Mouse (Mus musculus) neural tube, embryonic 14.5 days (tissue): Measurements from ENCODE around the gene Cdhr1. TPM values are rescaled to one million over a fixed set of nuclear protein-coding genes. Genes with fewer than 3 reads are reported as not detected.

Experiments used
- ATAC-seq: fragments of 200-750 bp; cut with Nextera tagmentation; 2 replicates; pipeline ENCODE4 v1.8.0; 2017; ENCODE audit warnings: low read depth, mild to moderate bottlenecking, moderate TSS enrichment, moderate library complexity
- H3K27ac ChIP-seq: fragments of 300-500 bp; sonication (generic); 2 replicates; pipeline ENCODE4 v1.5.1; 2014; ENCODE audit warnings: low read depth, mild to moderate bottlenecking, control low read depth, low read length, moderate library complexity, mixed read lengths
- H3K27me3 ChIP-seq: fragments of 300-500 bp; sonication (generic); 2 replicates; pipeline ENCODE4 v1.6.1; 2014; ENCODE audit warnings: low read length; ENCODE audit not compliant: control insufficient read depth, insufficient read depth
- H3K36me3 ChIP-seq: fragments of 300-500 bp; sonication (generic); 2 replicates; pipeline ENCODE4 v1.6.1; 2014; ENCODE audit warnings: low read length, mixed read lengths; ENCODE audit not compliant: control insufficient read depth, insufficient read depth
- H3K4me1 ChIP-seq: fragments of 300-500 bp; sonication (generic); 2 replicates; pipeline ENCODE4 v1.6.1; 2014; ENCODE audit warnings: low read length; ENCODE audit not compliant: control insufficient read depth, insufficient read depth
- H3K4me2 ChIP-seq: fragments of 300-500 bp; sonication (generic); 2 replicates; pipeline ENCODE4 v1.6.1; 2014; ENCODE audit warnings: mild to moderate bottlenecking, low read depth, low read length, control low read depth
- H3K4me3 ChIP-seq: fragments of 300-500 bp; sonication (generic); 2 replicates; pipeline ENCODE4 v1.5.1; 2014; ENCODE audit warnings: low read depth, low read length, control low read depth, mixed read lengths
- H3K9ac ChIP-seq: fragments of 300-500 bp; sonication (generic); replicated peaks from 2 replicates; pipeline ENCODE4 v1.6.1; 2014; ENCODE audit warnings: low read depth, mild to moderate bottlenecking, control low read depth, low read length, mixed read lengths
- H3K9me3 ChIP-seq: fragments of 300-500 bp; sonication (generic); 2 replicates; pipeline ENCODE4 v1.6.1; 2016; ENCODE audit warnings: low read length; ENCODE audit not compliant: control insufficient read depth
- WGBS: fragments of 180-500 bp; shearing (Covaris S2); extraction: QIAGEN DNeasy Blood & Tissue Kit; methylation state at CpG from one replicate; pipeline ENCODE4 v1.1.7; 2014; 5-methylcytosine and 5-hydroxymethylcytosine counted together
- polyA plus RNA-seq: library from polyadenylated mRNA; unstranded; fragments of >200 nt; fragmentation: Nextera tagmentation; extraction: Ambion mirVana; gene quantifications from 2 replicates; pipeline ENCODE4 v1.2.1, GENCODE M21; 2014

The Cdhr1 gene
- polyA plus RNA-seq, 1 experiment from 2014 or later, result 2.8 TPM

GRCm38 (mm10) chr14:37048914-37049410 is 49.2 kb downstream of the Cdhr1 start, which contains the start of gene Rgr:
TSS of gene Rgr (minus strand) at chr14:37048964.
- Histone ChIP-seq H3K27me3 (no peaks in the 10 kb centered on the region), H3K9ac (no peak within 1 kb of the TSS), H3K4me3 (no peak within 1 kb of the TSS), H3K27ac (no peak within 1 kb of the TSS), H3K9me3 (no peaks in the 10 kb centered on the region), H3K4me2 (no peak within 1 kb of the TSS), H3K36me3 (no peaks in the 10 kb centered on the region), H3K4me1 (no peaks in the 10 kb centered on the region)
- WGBS, result 68% methylated on average over 1 of the region's 1 CpGs
- no peak for ATAC-seq

GRCm38 (mm10) chr14:37034432-37034831 is 63.7 kb downstream of the Cdhr1 start:
- H3K27me3 ChIP-seq, result no peaks in the 10 kb centered on the region
- H3K36me3 ChIP-seq, result no peaks in the 10 kb centered on the region
- no peak overlapping the region for H3K9ac ChIP-seq
- H3K9me3 ChIP-seq, result no peaks in the 10 kb centered on the region
- 44% methylated on average over 5 of the region's 5 CpGs for WGBS
- no peak for ATAC-seq
- no peak overlapping the region for H3K27ac ChIP-seq
- no peaks in the 10 kb centered on the region for H3K4me1 ChIP-seq
- H3K4me3 ChIP-seq, result no peak overlapping the region
- H3K4me2 ChIP-seq, result no peak overlapping the region

GRCm38 (mm10) chr14:37033241-37033640 is 64.9 kb downstream of the Cdhr1 start:
- WGBS, result 19% methylated on average over 7 of the region's 7 CpGs
- Histone ChIP-seq H3K36me3 (no peaks in the 10 kb centered on the region), H3K27ac (no peak overlapping the region), H3K9ac (no peak overlapping the region), H3K27me3 (no peaks in the 10 kb centered on the region), H3K9me3 (no peaks in the 10 kb centered on the region), H3K4me2 (no peak overlapping the region), H3K4me1 (no peaks in the 10 kb centered on the region), H3K4me3 (no peak overlapping the region)
- ATAC-seq, result peak; percentile 81

GRCm38 (mm10) chr14:37032481-37033104 is 65.6 kb downstream of the Cdhr1 start:
- H3K4me2 ChIP-seq, result no peak overlapping the region
- no peaks in the 10 kb centered on the region for H3K36me3 ChIP-seq
- H3K27me3 ChIP-seq, result no peaks in the 10 kb centered on the region
- H3K4me1 ChIP-seq, result no peaks in the 10 kb centered on the region
- no peak overlapping the region for H3K27ac ChIP-seq
- WGBS, result 64% methylated on average over 11 of the region's 11 CpGs
- H3K9ac ChIP-seq, result no peak overlapping the region
- H3K9me3 ChIP-seq, result no peaks in the 10 kb centered on the region
- peak; percentile 48; the same call in 1 of the 2 replicates for ATAC-seq
- no peak overlapping the region for H3K4me3 ChIP-seq

DNA sequence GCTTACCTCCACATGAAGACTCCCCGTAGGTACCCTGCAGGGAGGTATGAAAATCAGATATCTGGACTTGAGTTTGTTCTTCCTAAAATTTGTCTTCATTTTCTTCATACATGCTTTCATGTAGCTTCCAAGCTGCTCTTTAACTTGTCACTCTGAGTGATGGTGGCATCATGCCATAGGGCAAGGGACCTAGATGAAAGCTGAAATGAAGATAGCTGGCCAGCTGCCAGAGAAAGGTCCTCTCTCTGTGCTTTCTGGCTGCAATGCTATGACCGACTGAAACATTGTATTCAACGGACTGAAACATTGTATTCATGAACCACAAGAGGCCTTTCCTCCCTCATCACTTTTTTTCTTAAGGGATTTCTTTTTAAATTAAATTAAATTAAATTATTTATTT is 69.6 kb downstream of the Cdhr1 start:
- no peaks in the 10 kb centered on the region for H3K36me3 ChIP-seq
- H3K4me1 ChIP-seq, result no peaks in the 10 kb centered on the region
- H3K27ac ChIP-seq, result no peak overlapping the region
- no peaks in the 10 kb centered on the region for H3K9me3 ChIP-seq
- 83% methylated on average over 3 of the region's 3 CpGs for WGBS
- H3K4me2 ChIP-seq, result no peak overlapping the region
- H3K9ac ChIP-seq, result no peak overlapping the region
- H3K4me3 ChIP-seq, result no peak overlapping the region
- ATAC-seq, result no peak
- no peaks in the 10 kb centered on the region for H3K27me3 ChIP-seq

DNA sequence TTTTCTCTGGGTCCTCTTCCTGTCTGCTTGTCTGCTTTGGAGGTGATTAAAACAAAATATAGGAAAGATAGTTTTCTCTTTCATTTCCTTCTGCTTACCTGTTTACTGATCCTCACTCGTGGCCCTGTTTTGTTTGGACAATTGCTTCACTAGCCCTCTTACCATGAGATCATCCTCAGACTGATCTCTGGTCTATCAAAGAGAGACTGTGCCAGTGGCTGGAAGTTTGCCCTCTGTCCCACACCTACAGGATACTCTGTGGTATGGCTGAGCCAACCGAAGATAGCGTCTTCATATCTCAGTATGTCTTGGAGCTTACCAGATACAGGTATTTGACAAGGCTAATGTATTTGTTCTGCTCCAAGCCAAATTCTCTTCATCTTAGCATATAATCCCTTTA is 70.2 kb downstream of the Cdhr1 start:
- no peaks in the 10 kb centered on the region for H3K27me3 ChIP-seq
- H3K9ac ChIP-seq, result no peak overlapping the region
- no peak overlapping the region for H3K4me3 ChIP-seq
- 96% methylated on average over 3 of the region's 3 CpGs for WGBS
- ATAC-seq, result no peak
- no peaks in the 10 kb centered on the region for H3K9me3 ChIP-seq
- no peaks in the 10 kb centered on the region for H3K4me1 ChIP-seq
- no peak overlapping the region for H3K27ac ChIP-seq
- no peaks in the 10 kb centered on the region for H3K36me3 ChIP-seq
- no peak overlapping the region for H3K4me2 ChIP-seq

Other genes with a start within 250 kb of the Cdhr1 start
- 98.0 and 105 TPM in 2 replicates for gene Ccser2, start 129.6 kb downstream of the Cdhr1 start, polyA plus RNA-seq
- gene Rgr, start 49.4 kb downstream of the Cdhr1 start, polyA plus RNA-seq, result not detected in 2 replicates
- not detected in 2 replicates for gene Lrit1, start 43.5 kb downstream of the Cdhr1 start, polyA plus RNA-seq
- not detected in 2 replicates for gene Lrit2, start 30.4 kb downstream of the Cdhr1 start, polyA plus RNA-seq
- not detected in 2 replicates for gene 2610528A11Rik, start 15.7 kb upstream of the Cdhr1 start, polyA plus RNA-seq
- 212 and 219 TPM in 2 replicates for gene Ghitm, start 36.9 kb upstream of the Cdhr1 start, polyA plus RNA-seq